Mouse (Mus musculus): ENCODE data around the gene Ly6c1. TPM values are rescaled to one million over a fixed set of nuclear protein-coding genes. Genes with fewer than 3 reads are reported as not detected.
"Not testable (repeated sequence)": the region's sequence is repeated elsewhere in the genome, so short reads cannot be mapped to it uniquely, and the experiment has no call there.

Gene Ly6c1
- polyA plus RNA-seq, 1 experiment from 2014 or later = 103 TPM

GRCm38 (mm10) chr15:75050593-75050992 lies 2.0 kb upstream of the Ly6c1 start:
- DNase-seq (ENCODE audit: low spot score); H3K9ac ChIP-seq (ENCODE audit: low read depth, low read length); H3K27me3 ChIP-seq (ENCODE audit: insufficient read depth, low read length); H3K4me2 ChIP-seq (ENCODE audit: low read length); H3K4me1 ChIP-seq (replicated peaks; ENCODE audit: insufficient read depth, low read length); H3K36me3 ChIP-seq (ENCODE audit: insufficient read depth, low read length); H3K27ac ChIP-seq; H3K4me3 ChIP-seq (replicated peaks; ENCODE audit: low read depth, low read length); H3K9me3 ChIP-seq (replicated peaks; ENCODE audit: low read length): not testable (repeated sequence)
- peak; percentile 57; the same call in 1 of the 2 replicates for ATAC-seq (replicated peaks; ENCODE audit: low FRiP score, low read depth)
- WGBS = 62% methylated on average over 1 of the region's 1 CpGs

GRCm38 (mm10) chr15:75049811-75050210 lies 1.2 kb upstream of the Ly6c1 start:
- not testable (repeated sequence) for H3K27ac ChIP-seq; H3K9ac ChIP-seq (ENCODE audit: low read depth, low read length); H3K9me3 ChIP-seq (replicated peaks; ENCODE audit: low read length); H3K27me3 ChIP-seq (ENCODE audit: insufficient read depth, low read length); H3K4me2 ChIP-seq (ENCODE audit: low read length); H3K4me3 ChIP-seq (replicated peaks; ENCODE audit: low read depth, low read length); H3K36me3 ChIP-seq (ENCODE audit: insufficient read depth, low read length); ATAC-seq (replicated peaks; ENCODE audit: low FRiP score, low read depth); DNase-seq (ENCODE audit: low spot score); H3K4me1 ChIP-seq (replicated peaks; ENCODE audit: insufficient read depth, low read length)
- WGBS = 69% methylated on average over 2 of the region's 2 CpGs

GRCm38 (mm10) chr15:75047970-75048320 lies 685 bp downstream of the Ly6c1 start:
- ATAC-seq (replicated peaks; ENCODE audit: low FRiP score, low read depth); DNase-seq (ENCODE audit: low spot score); H3K27me3 ChIP-seq (ENCODE audit: insufficient read depth, low read length); H3K4me1 ChIP-seq (replicated peaks; ENCODE audit: insufficient read depth, low read length); H3K4me2 ChIP-seq (ENCODE audit: low read length); H3K36me3 ChIP-seq (ENCODE audit: insufficient read depth, low read length); H3K27ac ChIP-seq; H3K9me3 ChIP-seq (replicated peaks; ENCODE audit: low read length); H3K4me3 ChIP-seq (replicated peaks; ENCODE audit: low read depth, low read length); H3K9ac ChIP-seq (ENCODE audit: low read depth, low read length): not testable (repeated sequence)
- WGBS = 94% methylated on average over 1 of the region's 1 CpGs

GRCm38 (mm10) chr15:75047313-75047969 lies 1.2 kb downstream of the Ly6c1 start:
- H3K4me2 ChIP-seq (ENCODE audit: low read length); ATAC-seq (replicated peaks; ENCODE audit: low FRiP score, low read depth); H3K27me3 ChIP-seq (ENCODE audit: insufficient read depth, low read length); H3K9me3 ChIP-seq (replicated peaks; ENCODE audit: low read length); H3K36me3 ChIP-seq (ENCODE audit: insufficient read depth, low read length); H3K27ac ChIP-seq; H3K4me1 ChIP-seq (replicated peaks; ENCODE audit: insufficient read depth, low read length); DNase-seq (ENCODE audit: low spot score); H3K4me3 ChIP-seq (replicated peaks; ENCODE audit: low read depth, low read length); H3K9ac ChIP-seq (ENCODE audit: low read depth, low read length): not testable (repeated sequence)
- WGBS = 46% methylated on average over 5 of the region's 7 CpGs

GRCm38 (mm10) chr15:75045501-75045900 lies 3.1 kb downstream of the Ly6c1 start:
- DNase-seq (ENCODE audit: low spot score); H3K9ac ChIP-seq (ENCODE audit: low read depth, low read length); H3K9me3 ChIP-seq (replicated peaks; ENCODE audit: low read length); H3K27ac ChIP-seq; H3K4me3 ChIP-seq (replicated peaks; ENCODE audit: low read depth, low read length); ATAC-seq (replicated peaks; ENCODE audit: low FRiP score, low read depth); H3K4me2 ChIP-seq (ENCODE audit: low read length); H3K27me3 ChIP-seq (ENCODE audit: insufficient read depth, low read length); H3K4me1 ChIP-seq (replicated peaks; ENCODE audit: insufficient read depth, low read length); H3K36me3 ChIP-seq (ENCODE audit: insufficient read depth, low read length): not testable (repeated sequence)
- 82% methylated on average over 2 of the region's 3 CpGs for WGBS

- DNase-seq (ENCODE audit: low spot score); ATAC-seq (replicated peaks; ENCODE audit: low FRiP score, low read depth); H3K9ac ChIP-seq (ENCODE audit: low read depth, low read length); H3K4me2 ChIP-seq (ENCODE audit: low read length); H3K4me3 ChIP-seq (replicated peaks; ENCODE audit: low read depth, low read length); H3K9me3 ChIP-seq (replicated peaks; ENCODE audit: low read length); H3K4me1 ChIP-seq (replicated peaks; ENCODE audit: insufficient read depth, low read length); H3K36me3 ChIP-seq (ENCODE audit: insufficient read depth, low read length); H3K27ac ChIP-seq; H3K27me3 ChIP-seq (ENCODE audit: insufficient read depth, low read length): not testable (repeated sequence)
- WGBS = 84% methylated on average over 6 of the region's 10 CpGs
Measured at GRCm38 (mm10) chr15:75021020-75021759, 27.4 kb downstream of the Ly6c1 start.

- TF ChIP-seq CTCF (IDR thresholded peaks at IDR 0.05; ENCODE audit: low read depth) = peak; percentile 83
- H3K27me3 ChIP-seq (ENCODE audit: insufficient read depth, low read length); H3K4me3 ChIP-seq (replicated peaks; ENCODE audit: low read depth, low read length); H3K36me3 ChIP-seq (ENCODE audit: insufficient read depth, low read length); H3K4me1 ChIP-seq (replicated peaks; ENCODE audit: insufficient read depth, low read length); H3K9me3 ChIP-seq (replicated peaks; ENCODE audit: low read length); H3K27ac ChIP-seq; H3K9ac ChIP-seq (ENCODE audit: low read depth, low read length); H3K4me2 ChIP-seq (ENCODE audit: low read length): not testable (repeated sequence)
- ATAC-seq (replicated peaks; ENCODE audit: low FRiP score, low read depth) (0 out of 2 replicates have a peak, but pooled peaks have one; percentile 17), DNase-seq (ENCODE audit: low spot score) (peak; percentile 75)
- 46% methylated on average over 2 of the region's 2 CpGs for WGBS
Measured at GRCm38 (mm10) chr15:75019446-75019845, 29.2 kb downstream of the Ly6c1 start.

Other genes starting within 250 kb of the Ly6c1 start
- not detected in 2 replicates for gene Gml2, start 229.8 kb downstream of the Ly6c1 start, polyA plus RNA-seq (2015; fragmentation: Nextera tagmentation; extraction: Ambion mirVana)
- gene 2010109I03Rik, start 151.8 kb downstream of the Ly6c1 start, polyA plus RNA-seq (2015; fragmentation: Nextera tagmentation; extraction: Ambion mirVana) = not detected in 2 replicates
- gene Ly6i, start 65.4 kb downstream of the Ly6c1 start, polyA plus RNA-seq (2015; fragmentation: Nextera tagmentation; extraction: Ambion mirVana) = 0.59 and 0.94 TPM in 2 replicates
- gene Ly6a, start 50.8 kb downstream of the Ly6c1 start, polyA plus RNA-seq (2015; fragmentation: Nextera tagmentation; extraction: Ambion mirVana) = 1,355 and 1,377 TPM in 2 replicates
- 2.0 and 2.1 TPM in 2 replicates for gene Ly6c2, start 63.1 kb upstream of the Ly6c1 start, polyA plus RNA-seq (2015; fragmentation: Nextera tagmentation; extraction: Ambion mirVana)
- 0.57 and 1.3 TPM in 2 replicates for gene Ly6g, start 106.4 kb upstream of the Ly6c1 start, polyA plus RNA-seq (2015; fragmentation: Nextera tagmentation; extraction: Ambion mirVana)
- 24.1 and 28.6 TPM in 2 replicates for gene BC025446, start 167.5 kb upstream of the Ly6c1 start, polyA plus RNA-seq (2015; fragmentation: Nextera tagmentation; extraction: Ambion mirVana)
- gene Ly6f, start 219.6 kb upstream of the Ly6c1 start, polyA plus RNA-seq (2015; fragmentation: Nextera tagmentation; extraction: Ambion mirVana) = 3.0 and 3.5 TPM in 2 replicates

Measured in kidney, postnatal 0 days (tissue).